Mouse (Mus musculus): ENCODE data around the gene Znfx1.

The Znfx1 gene

GRCm38 (mm10) chr2:167071641-167072601 is 9.1 kb upstream of the Znfx1 start:
- peak; percentile 97 for DNase-seq

- DNase-seq = no peak
Measured at GRCm38 (mm10) chr2:167071266-167071640, 8.4 kb upstream of the Znfx1 start.

GRCm38 (mm10) chr2:167070341-167070740 is 7.5 kb upstream of the Znfx1 start:
- no peak for DNase-seq

- DNase-seq = no peak
Measured at GRCm38 (mm10) chr2:167067575-167067974, 4.8 kb upstream of the Znfx1 start.

- no peak for DNase-seq
Measured at GRCm38 (mm10) chr2:167066528-167067516, 4.0 kb upstream of the Znfx1 start.

GRCm38 (mm10) chr2:167066031-167066430 is 3.2 kb upstream of the Znfx1 start:
- DNase-seq = no peak

GRCm38 (mm10) chr2:167064601-167065295 is 1.9 kb upstream of the Znfx1 start:
- DNase-seq = no peak

- DNase-seq = peak; percentile 44
Measured at GRCm38 (mm10) chr2:167063906-167064496, 1.2 kb upstream of the Znfx1 start.

- peak; percentile 97 for DNase-seq
Measured at GRCm38 (mm10) chr2:167062497-167062911, 311 bp downstream of the Znfx1 start.

- no peak for DNase-seq
Measured at GRCm38 (mm10) chr2:167061381-167062034, 1.3 kb downstream of the Znfx1 start.

- no peak for DNase-seq
Measured at GRCm38 (mm10) chr2:167060761-167061160, 2.1 kb downstream of the Znfx1 start.

- no peak for DNase-seq
Measured at GRCm38 (mm10) chr2:167060360-167060759, 2.5 kb downstream of the Znfx1 start.

GRCm38 (mm10) chr2:167059960-167060359 is 2.9 kb downstream of the Znfx1 start:
- DNase-seq = no peak

- no peak for DNase-seq
Measured at GRCm38 (mm10) chr2:167059536-167059935, 3.3 kb downstream of the Znfx1 start.

GRCm38 (mm10) chr2:167058814-167059387 is 3.9 kb downstream of the Znfx1 start:
- DNase-seq = no peak

GRCm38 (mm10) chr2:167058201-167058600 is 4.6 kb downstream of the Znfx1 start:
- no peak for DNase-seq

GRCm38 (mm10) chr2:167056942-167057323 is 5.9 kb downstream of the Znfx1 start:
- DNase-seq = no peak

GRCm38 (mm10) chr2:167056210-167056941 is 6.4 kb downstream of the Znfx1 start:
- no peak for DNase-seq

- DNase-seq = no peak
Measured at GRCm38 (mm10) chr2:167055386-167055785, 7.4 kb downstream of the Znfx1 start.

GRCm38 (mm10) chr2:167053127-167053844 is 9.5 kb downstream of the Znfx1 start:
- DNase-seq = no peak

Data from embryo, embryonic 11 days (tissue).